8 mouse cellular contexts compared by ENCODE assay signal in genomic region chr5:3197952-3198841, GRCm38 (mm10).
DNase-seq lines count a peak whose midpoint lies in the region; ATAC-seq and TF ChIP-seq lines count a peak whose summit lies in the region.

No protein-coding gene starts in this region.

- no peak for TF ChIP-seq POLR2A in embryonic fibroblast, embryonic 13.5 days (IDR thresholded peaks at IDR 0.05; ENCODE audit: low read depth, low read length)
- no peak for TF ChIP-seq POLR2A in small intestine, adult 2 months (IDR thresholded peaks at IDR 0.05; ENCODE audit: low read depth, low read length)

- H3K9ac ChIP-seq in intestine, embryonic 16.5 days (ENCODE audit: low read depth, low read length): 0 out of 2 replicates have a peak overlapping the region, but pooled peaks have one; percentile 14
- peak overlapping the region; percentile 27; the same call in 1 of the 2 replicates for H3K9ac ChIP-seq in liver, postnatal 0 days (replicated peaks)

- H3K36me3 ChIP-seq in intestine, embryonic 16.5 days (ENCODE audit: control insufficient read depth, insufficient read depth, low read length): no peaks in the 10 kb centered on the region
- H3K36me3 ChIP-seq in liver, postnatal 0 days (replicated peaks; ENCODE audit: insufficient read depth, low read length): no peaks in the 10 kb centered on the region
- no peaks in the 10 kb centered on the region for H3K36me3 ChIP-seq in small intestine, adult 2 months (ENCODE audit: control insufficient read depth, insufficient read depth, low read length)

- H3K4me3 ChIP-seq in embryonic fibroblast, embryonic 13.5 days (ENCODE audit: insufficient read depth, low read length): no peak overlapping the region
- H3K4me3 ChIP-seq in intestine, embryonic 16.5 days (ENCODE audit: low read length): no peak overlapping the region
- H3K4me3 ChIP-seq in liver, postnatal 0 days (ENCODE audit: low read depth, low read length): no peak overlapping the region
- H3K4me3 ChIP-seq in small intestine, adult 2 months (ENCODE audit: low read depth, low read length): no peak overlapping the region

- 41% methylated on average over 16 of the region's 16 CpGs for WGBS in intestine, embryonic 16.5 days
- WGBS in liver, postnatal 0 days (ENCODE audit: insufficient replicate concordance): 24% methylated on average over 16 of the region's 16 CpGs
- 23% methylated on average over 16 of the region's 16 CpGs for WGBS in small intestine, adult 2 months

- DNase-seq in urinary bladder, postnatal 14 days (ENCODE audit: low spot score): peak; percentile 13
- DNase-seq in urinary bladder, postnatal 10 days (ENCODE audit: low spot score): no peak
- peak; percentile 27 for DNase-seq in liver, postnatal 0 days
- DNase-seq in frontal cortex, adult 2 months (ENCODE audit: extremely low spot score in 1 of 2, low spot score in 1 of 2): no peak

- H3K4me2 ChIP-seq in intestine, embryonic 16.5 days (ENCODE audit: low read depth, low read length): peak overlapping the region; percentile 16; the same call in 1 of the 2 replicates
- peak overlapping the region; percentile 2; the same call in 1 of the 2 replicates for H3K4me2 ChIP-seq in liver, postnatal 0 days (ENCODE audit: low read depth, low read length)

- no peaks in the 10 kb centered on the region for H3K9me3 ChIP-seq in intestine, embryonic 16.5 days (ENCODE audit: control insufficient read depth, low read length)
- H3K9me3 ChIP-seq in liver, postnatal 0 days (ENCODE audit: low read length): no peaks in the 10 kb centered on the region

- peak; percentile 99 for ATAC-seq in intestine, embryonic 16.5 days
- peak; percentile 71 for ATAC-seq in liver, postnatal 0 days
- no peak for ATAC-seq in CD4-positive, CD25-positive, alpha-beta regulatory T cell, adult 4 months

- H3K27me3 ChIP-seq in intestine, embryonic 16.5 days (replicated peaks; ENCODE audit: control insufficient read depth, insufficient read depth, low read length): no peaks in the 10 kb centered on the region
- no peaks in the 10 kb centered on the region for H3K27me3 ChIP-seq in liver, postnatal 0 days (ENCODE audit: insufficient read depth, low read length)
- no peaks in the 10 kb centered on the region for H3K27me3 ChIP-seq in small intestine, adult 2 months (ENCODE audit: control insufficient read depth, insufficient read depth, low read length)

- peak; percentile 39; the same call in 1 of the 2 replicates for TF ChIP-seq EP300 in liver, postnatal 0 days (IDR thresholded peaks at IDR 0.05; ENCODE audit: low read depth)

- no peak for TF ChIP-seq CTCF in embryonic fibroblast, embryonic 13.5 days (IDR thresholded peaks at IDR 0.05; ENCODE audit: borderline replicate concordance, insufficient read depth, low read length)
- TF ChIP-seq CTCF in liver, postnatal 0 days (IDR thresholded peaks at IDR 0.05; ENCODE audit: low read depth): no peak
- TF ChIP-seq CTCF in small intestine, adult 2 months (IDR thresholded peaks at IDR 0.05; ENCODE audit: extremely low read depth, insufficient read length, insufficient replicate concordance, low read depth, low read length): no peak

- peaks cover 3% of the 10 kb centered on the region; the same call in 1 of the 2 replicates for H3K4me1 ChIP-seq in embryonic fibroblast, embryonic 13.5 days (ENCODE audit: control insufficient read depth, insufficient read depth, low read length)
- peaks cover 12% of the 10 kb centered on the region for H3K4me1 ChIP-seq in intestine, embryonic 16.5 days (ENCODE audit: control insufficient read depth, insufficient read depth, low read length)
- peaks cover 5% of the 10 kb centered on the region; the same call in 1 of the 2 replicates for H3K4me1 ChIP-seq in liver, postnatal 0 days (ENCODE audit: insufficient read depth)
- H3K4me1 ChIP-seq in small intestine, adult 2 months (ENCODE audit: control insufficient read depth, insufficient read depth, insufficient read length, low read length): peaks cover 8% of the 10 kb centered on the region; the same call in 1 of the 2 replicates

- 0 out of 2 replicates have a peak overlapping the region, but pooled peaks have one; percentile 12 for H3K27ac ChIP-seq in embryonic fibroblast, embryonic 13.5 days (ENCODE audit: insufficient read depth, low read length)
- peak overlapping the region; percentile 33; the same call in 1 of the 2 replicates for H3K27ac ChIP-seq in intestine, embryonic 16.5 days (ENCODE audit: low read length)
- H3K27ac ChIP-seq in liver, postnatal 0 days (ENCODE audit: low read depth): no peak overlapping the region
- H3K27ac ChIP-seq in small intestine, adult 2 months (ENCODE audit: insufficient read depth, low read depth, low read length): peak overlapping the region; percentile 57

Comparison
In these comparisons a context has a peak if more than half of its experiments do, and no peak if none do; other contexts are left out.
1. DNase-seq: peak in urinary bladder, postnatal 14 days (single experiment) and liver, postnatal 0 days (single experiment); none in urinary bladder, postnatal 10 days (single experiment) and frontal cortex, adult 2 months (0 of 2).